Mouse (Mus musculus): ENCODE results near the gene Zfp174.

Gene Zfp174

DNA sequence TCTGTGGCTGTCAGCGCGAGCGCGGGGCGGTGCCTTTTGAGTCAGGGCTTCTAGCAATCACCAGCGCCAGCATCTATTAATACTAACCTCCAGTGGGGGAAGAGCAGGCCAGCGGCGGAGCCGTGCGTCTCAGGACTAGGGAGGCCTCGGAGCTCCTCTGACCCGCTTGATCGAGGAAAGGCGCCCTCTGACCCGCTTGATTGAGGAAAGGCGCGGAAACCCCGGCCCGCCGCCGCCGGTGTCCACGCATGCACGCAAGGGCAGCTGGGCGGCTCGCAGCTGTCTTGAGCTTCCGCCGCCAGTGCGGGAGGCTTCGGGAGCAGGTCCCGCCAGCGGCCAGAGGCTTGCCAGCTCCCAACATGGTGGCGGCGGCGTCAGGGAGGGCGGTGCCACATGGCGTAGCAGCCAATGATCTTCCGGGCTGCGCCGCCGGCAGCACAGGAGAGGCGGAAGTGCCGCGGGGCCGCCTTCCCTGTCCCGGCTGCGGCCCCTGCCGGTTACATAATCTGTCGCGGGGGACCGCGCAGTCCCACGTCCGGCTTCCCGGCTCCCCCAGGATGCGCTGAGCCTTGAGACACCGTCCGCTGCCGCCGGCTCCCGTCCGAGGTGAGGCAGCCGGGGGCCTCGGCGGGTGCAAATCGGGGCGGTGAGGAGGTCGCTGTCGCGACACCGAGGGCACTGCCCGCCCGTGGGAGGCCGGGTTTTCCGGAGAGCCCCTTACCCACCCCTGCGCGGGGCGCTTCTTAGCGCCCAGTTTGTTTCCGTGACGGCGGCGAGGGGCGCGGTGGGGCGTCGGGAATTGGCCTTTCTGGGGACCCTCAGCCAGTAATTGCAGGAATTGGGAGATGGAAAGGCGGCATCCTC is 37.4 kb downstream of the Zfp174 start, which contains the start of the genes Zfp597 and Gm20695:
Gene Zfp597 (minus strand): TSS at position 361 of the 864 bp plus-strand sequence.
Gene Gm20695 (plus strand): TSS at position 448 of the 864 bp plus-strand sequence.
- DNase-seq: peak; percentile 95

GRCm38 (mm10) chr16:3885065-3885670 is 38.1 kb downstream of the Zfp174 start:
- peak; percentile 23 for DNase-seq

DNA sequence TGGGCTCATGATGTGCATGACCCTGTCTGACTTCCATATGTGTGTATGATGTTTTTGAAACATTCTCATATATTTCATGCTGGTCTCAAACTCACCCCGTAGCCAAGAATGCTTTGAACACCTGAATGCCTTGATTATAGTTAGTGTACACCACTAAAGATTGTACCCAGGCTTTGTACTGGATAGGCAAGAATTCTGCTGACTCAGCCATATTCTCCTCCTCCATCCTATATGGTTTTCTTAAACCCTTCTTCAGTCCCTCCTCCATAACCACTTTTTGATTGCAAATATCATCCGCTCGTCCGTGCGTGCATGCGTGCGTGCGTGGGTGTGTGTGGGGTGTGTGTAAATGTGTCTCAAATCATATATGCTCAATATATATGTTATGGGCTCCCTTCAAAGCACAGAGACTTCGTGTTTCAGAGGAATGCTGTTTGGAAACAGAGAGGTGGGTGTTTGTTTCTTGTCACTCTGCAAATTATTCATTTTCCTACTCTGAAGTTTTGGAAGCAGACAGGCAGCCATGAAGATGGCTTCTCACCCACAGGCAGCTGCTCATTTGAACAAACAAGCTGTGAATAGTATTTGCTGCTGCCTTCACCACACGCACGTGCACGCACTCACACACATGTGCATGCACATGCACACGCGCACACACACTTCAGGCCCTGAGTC is 44.7 kb downstream of the Zfp174 start:
- DNase-seq: no peak

DNA sequence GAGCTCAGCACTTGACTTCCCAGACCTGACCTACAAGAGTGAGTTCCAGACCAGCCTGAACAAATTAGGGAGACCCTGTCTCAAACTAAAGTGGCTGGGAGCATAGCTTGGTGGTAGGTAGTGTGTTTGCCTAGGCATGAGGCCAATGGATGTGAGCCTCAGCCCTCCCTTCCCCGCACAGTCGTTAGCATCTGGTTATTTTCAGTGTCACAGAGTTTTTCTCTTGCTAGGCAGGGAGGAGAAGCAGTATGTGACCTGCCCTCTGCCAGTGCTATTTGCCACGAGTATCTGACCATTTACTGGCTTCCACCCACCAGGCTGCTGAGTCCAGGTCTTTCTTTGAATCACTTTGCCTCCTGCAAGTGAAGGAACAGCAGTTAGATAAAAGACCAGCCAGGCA is 46.7 kb downstream of the Zfp174 start:
- no peak for DNase-seq

GRCm38 (mm10) chr16:3895173-3895792 is 48.2 kb downstream of the Zfp174 start:
- DNase-seq: peak; percentile 82

GRCm38 (mm10) chr16:3896046-3896445 is 49.0 kb downstream of the Zfp174 start:
- DNase-seq: no peak

- DNase-seq: no peak
Observed at GRCm38 (mm10) chr16:3896553-3896952, 49.5 kb downstream of the Zfp174 start.

- DNase-seq: no peak
Observed at GRCm38 (mm10) chr16:3907471-3907870, 60.4 kb downstream of the Zfp174 start.
